Mouse (Mus musculus) pancreas, adult 10 weeks (tissue): ENCODE measurements around the gene Bola3. TPM values are rescaled to one million over a fixed set of nuclear protein-coding genes. Genes with fewer than 3 reads are reported as not detected.

Source experiments
- polyA plus RNA-seq: library from polyadenylated mRNA; stranded (reverse); fragments of 350-450 nt; fragmentation: Illumina TruSeq; extraction: RNeasy Lipid Tissue Mini Kit (QIAGEN cat#74804); gene quantifications from one replicate; pipeline ENCODE4 v1.2.3, GENCODE M21; 2015; ENCODE audit warnings: low read depth, low replicate concordance; ENCODE audit not compliant: insufficient read depth

Bola3 gene
- 5.8 TPM for polyA plus RNA-seq

DNA sequence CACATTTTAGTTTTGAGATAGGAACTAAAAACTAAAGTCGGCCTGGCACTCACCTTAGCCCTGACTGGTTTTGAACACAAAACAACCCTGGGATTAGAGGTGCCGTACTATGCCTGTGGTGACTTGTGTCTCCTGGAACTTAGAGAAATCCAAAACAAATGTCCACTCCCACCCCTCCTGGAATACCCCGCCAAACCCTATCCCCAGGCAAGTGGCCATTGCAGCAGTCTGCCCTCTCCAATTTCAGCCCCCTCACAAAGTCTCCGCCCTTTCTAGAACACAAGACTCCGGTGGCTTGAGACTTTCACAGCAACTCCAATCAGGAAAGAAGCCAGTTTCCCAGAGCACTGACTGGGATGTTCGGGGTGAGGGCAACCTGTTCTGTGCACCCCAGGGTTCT is at the start of gene Bola3:
Gene Bola3 (plus strand): TSS at position 275 of the 400 bp plus-strand sequence.

DNA sequence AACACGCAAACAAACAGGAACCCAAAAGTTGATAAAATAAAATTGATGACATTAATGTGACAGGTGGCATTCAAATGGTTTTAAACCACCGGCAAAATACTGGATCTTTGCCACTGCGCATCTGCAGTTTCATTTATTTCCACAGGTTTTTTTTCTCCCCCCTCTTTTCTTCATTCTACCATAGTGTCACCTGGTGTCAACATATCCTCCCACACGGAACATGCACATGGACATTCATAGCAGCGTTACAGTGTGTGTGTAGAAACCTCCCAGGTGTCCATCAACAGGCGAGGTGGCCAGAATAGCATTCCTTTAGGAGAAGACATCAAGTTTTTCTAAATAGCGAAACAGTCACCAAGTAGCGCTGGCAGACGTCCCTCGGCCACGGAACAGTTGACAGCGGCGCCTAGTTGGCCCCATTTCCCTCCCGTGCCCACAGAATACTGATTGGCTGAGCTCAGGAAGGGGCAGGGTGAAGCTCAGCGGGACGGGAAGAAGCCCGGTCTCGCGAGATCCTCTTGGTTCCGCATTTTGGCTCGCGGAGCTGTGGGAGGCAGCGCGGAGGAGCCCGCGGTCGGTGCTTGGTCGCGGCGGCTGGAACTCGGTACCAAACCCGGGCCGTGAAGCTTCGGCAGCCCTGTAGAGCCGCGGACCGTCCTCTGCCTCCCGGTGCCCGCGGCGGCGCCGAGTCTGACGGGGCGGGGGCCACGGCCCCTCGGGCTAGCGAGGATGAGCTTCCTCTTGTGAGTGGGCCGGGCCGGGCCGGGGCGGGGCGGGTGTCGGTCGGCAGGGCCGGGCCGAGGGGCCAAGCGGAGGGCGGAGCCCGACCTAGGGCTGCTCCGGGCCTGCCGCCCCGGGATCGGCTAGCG is 23.2 kb upstream of the Bola3 start, which contains the start of the genes Mthfd2 and Mob1a:
Gene Mthfd2 (minus strand): TSS at position 384 of the 869 bp plus-strand sequence.
Gene Mob1a (plus strand): TSS at position 492 of the 869 bp plus-strand sequence.

Other genes with a start within 250 kb of the Bola3 start
- gene Ccdc142, start 247.5 kb upstream of the Bola3 start, polyA plus RNA-seq: not detected
- 1.1 TPM for gene Gm42688, start 247.5 kb upstream of the Bola3 start, polyA plus RNA-seq
- 31.8 TPM for gene Mrpl53, start 240.1 kb upstream of the Bola3 start, polyA plus RNA-seq
- gene Mogs, start 233.7 kb upstream of the Bola3 start, polyA plus RNA-seq: 16.5 TPM
- gene Wbp1, start 227.6 kb upstream of the Bola3 start, polyA plus RNA-seq: 42.1 TPM
- 6.9 TPM for gene Ino80b, start 223.7 kb upstream of the Bola3 start, polyA plus RNA-seq
- gene Rtkn, start 213.7 kb upstream of the Bola3 start, polyA plus RNA-seq: 12.4 TPM
- gene Wdr54, start 192.8 kb upstream of the Bola3 start, polyA plus RNA-seq: 1.5 TPM
- gene 1700003E16Rik, start 192.7 kb upstream of the Bola3 start, polyA plus RNA-seq: not detected
- 29.3 TPM for gene Dctn1, start 183.2 kb upstream of the Bola3 start, polyA plus RNA-seq
- not detected for gene Slc4a5, start 129.3 kb upstream of the Bola3 start, polyA plus RNA-seq
- 19.5 TPM for gene Mthfd2, start 23.2 kb upstream of the Bola3 start, polyA plus RNA-seq
- 11.3 TPM for gene Mob1a, start 23.1 kb upstream of the Bola3 start, polyA plus RNA-seq
- gene Tet3, start 109.9 kb downstream of the Bola3 start, polyA plus RNA-seq: 4.1 TPM
- gene Dguok, start 157.8 kb downstream of the Bola3 start, polyA plus RNA-seq: 21.2 TPM
- 6.2 TPM for gene Actg2, start 187.1 kb downstream of the Bola3 start, polyA plus RNA-seq
- gene Stambp, start 223.6 kb downstream of the Bola3 start, polyA plus RNA-seq: 5.2 TPM